Mouse (Mus musculus) myocyte (in vitro differentiated cells): Measurements from ENCODE around the gene Gpam. TPM values are rescaled to one million over a fixed set of nuclear protein-coding genes. Genes with fewer than 3 reads are reported as not detected.

Experiments used
- H3K27me3 ChIP-seq: one replicate; pipeline ENCODE4 v1.6.1; 2011; ENCODE audit not compliant: control insufficient read depth, insufficient read depth, insufficient read length
- H3K36me3 ChIP-seq: one replicate; pipeline ENCODE4 v1.6.1; 2011; ENCODE audit not compliant: control insufficient read depth, insufficient read depth
- H3K4me2 ChIP-seq: one replicate; pipeline ENCODE4 v1.6.1; 2011; ENCODE audit warnings: low read depth, control low read depth
- H3K4me3 ChIP-seq: one replicate; pipeline ENCODE4 v1.5.1; 2011; ENCODE audit warnings: mild to moderate bottlenecking, control low read depth, moderate library complexity
- H3K79me2 ChIP-seq: one replicate; pipeline ENCODE4 v1.6.1; 2011; ENCODE audit not compliant: control insufficient read depth, insufficient read depth
- H3ac ChIP-seq: one replicate; pipeline ENCODE4 v1.6.1; 2011; ENCODE audit not compliant: control insufficient read depth, insufficient read length
- CEBPB ChIP-seq: IDR thresholded peaks from 2 replicates; pipeline ENCODE4 v1.6.1; 2011; ENCODE audit warnings: mild to moderate bottlenecking, moderate library complexity; ENCODE audit not compliant: poor library complexity, insufficient read depth, severe bottlenecking
- E2F4 ChIP-seq: IDR thresholded peaks from one replicate; pipeline ENCODE4 v1.6.1; 2011; ENCODE audit warnings: mild to moderate bottlenecking, control low read depth, moderate library complexity; ENCODE audit not compliant: insufficient read depth
- MAX ChIP-seq: IDR thresholded peaks from one replicate; pipeline ENCODE4 v1.6.1; 2011; ENCODE audit warnings: low read depth, mild to moderate bottlenecking, control low read depth
- MYOD1 ChIP-seq, 3 experiments: IDR thresholded peaks; one replicate each; pipeline ENCODE4 v1.6.1; 2011; ENCODE audit warnings: control low read depth in 2 of 3, low read depth in 2 of 3, mild to moderate bottlenecking in 2 of 3, moderate library complexity in 1 of 3; ENCODE audit not compliant: insufficient read length in 2 of 3, control insufficient read depth in 1 of 3
- MYOG ChIP-seq, 3 experiments: IDR thresholded peaks; one replicate each; pipeline ENCODE4 v1.6.1; 2011; ENCODE audit warnings: control low read depth in 2 of 3, low read depth in 2 of 3, mild to moderate bottlenecking in 2 of 3; ENCODE audit not compliant: insufficient read length in 2 of 3, control insufficient read depth in 1 of 3, insufficient read depth in 1 of 3
- POLR2A ChIP-seq: IDR thresholded peaks from one replicate; pipeline ENCODE4 v1.6.1; 2011; ENCODE audit warnings: low read depth, mild to moderate bottlenecking, control low read depth, moderate library complexity; ENCODE audit not compliant: insufficient read length
- POLR2AphosphoS2 ChIP-seq: IDR thresholded peaks from one replicate; pipeline ENCODE4 v1.6.1; 2011; ENCODE audit warnings: low read depth, control low read depth; ENCODE audit not compliant: insufficient read length
- REST ChIP-seq: IDR thresholded peaks from one replicate; pipeline ENCODE4 v1.6.1; 2011; ENCODE audit warnings: mild to moderate bottlenecking, control low read depth, moderate library complexity; ENCODE audit not compliant: insufficient read depth, insufficient read length
- SRF ChIP-seq: IDR thresholded peaks from one replicate; pipeline ENCODE4 v1.6.1; 2011; ENCODE audit warnings: low read depth; ENCODE audit not compliant: control insufficient read depth, insufficient read length
- TCF12 ChIP-seq: IDR thresholded peaks from one replicate; pipeline ENCODE4 v1.6.1; 2011; ENCODE audit warnings: mild to moderate bottlenecking, control low read depth; ENCODE audit not compliant: poor library complexity, insufficient read depth, severe bottlenecking
- TCF3 ChIP-seq: IDR thresholded peaks from one replicate; pipeline ENCODE4 v1.6.1; 2011; ENCODE audit warnings: low read depth, control low read depth; ENCODE audit not compliant: insufficient read length
- USF1 ChIP-seq: IDR thresholded peaks from one replicate; pipeline ENCODE4 v1.6.1; 2011; ENCODE audit warnings: low read depth, mild to moderate bottlenecking, control low read depth, moderate library complexity
- polyA plus RNA-seq: library from polyadenylated mRNA; unstranded; fragments of >200 nt; fragmentation: generic; extraction: Trizol; gene quantifications from one replicate; pipeline ENCODE4 v1.2.1, GENCODE M21; 2012; ENCODE audit warnings: missing spikeins

The Gpam gene
- polyA plus RNA-seq, 1 experiment = 18.1 TPM

- no peak overlapping the region for H3ac ChIP-seq
- H3K27me3 ChIP-seq = no peaks in the 10 kb centered on the region
- H3K36me3 ChIP-seq = peaks cover 41% of the 10 kb centered on the region
- no peak overlapping the region for H3K4me3 ChIP-seq
- H3K4me2 ChIP-seq = no peak overlapping the region
- no peaks in the 10 kb centered on the region for H3K79me2 ChIP-seq
- TF ChIP-seq REST (no peak), MYOD1 (IDR thresholded peaks at IDR 0.05; ENCODE audit: control insufficient read depth in 1 of 3, insufficient read length in 2 of 3, low read depth in 2 of 3) (no peak), TCF3 (no peak), E2F4 (no peak), TCF12 (no peak), POLR2A (no peak), POLR2AphosphoS2 (no peak), SRF (no peak), MYOG (IDR thresholded peaks at IDR 0.05; ENCODE audit: control insufficient read depth in 1 of 3, insufficient read depth in 1 of 3, insufficient read length in 2 of 3, low read depth in 2 of 3) (no peak), CEBPB (no peak), MAX (no peak), USF1 (no peak)
These were observed 41.8 kb downstream of the Gpam start for GRCm38 (mm10) chr19:55084971-55085856.

DNA sequence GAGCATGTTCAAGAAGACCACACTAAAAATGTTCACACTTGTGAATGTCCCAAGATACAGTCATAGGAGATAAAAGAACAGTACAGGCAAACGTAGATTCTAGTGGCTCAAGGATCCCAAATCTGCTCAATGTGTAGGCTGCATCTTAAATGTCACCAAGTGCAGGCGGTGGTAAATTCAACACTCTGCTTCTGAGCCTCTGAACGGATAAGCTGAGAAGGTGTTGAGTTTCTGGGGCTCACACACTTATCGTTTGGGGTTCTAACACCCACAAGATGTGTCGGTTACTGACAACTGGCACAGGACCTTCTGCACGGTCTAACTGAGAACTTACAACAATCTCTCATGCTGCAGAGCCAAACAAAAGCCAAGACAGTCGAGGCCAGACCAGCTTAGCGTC, 50.2 kb downstream of the Gpam start:
- TF ChIP-seq POLR2AphosphoS2 (no peak), MYOG (IDR thresholded peaks at IDR 0.05; ENCODE audit: control insufficient read depth in 1 of 3, insufficient read depth in 1 of 3, insufficient read length in 2 of 3, low read depth in 2 of 3) (no peak), CEBPB (no peak), REST (no peak), MYOD1 (IDR thresholded peaks at IDR 0.05; ENCODE audit: control insufficient read depth in 1 of 3, insufficient read length in 2 of 3, low read depth in 2 of 3) (no peak), POLR2A (no peak), TCF12 (no peak), MAX (no peak), E2F4 (no peak), USF1 (no peak), SRF (no peak), TCF3 (no peak)

DNA sequence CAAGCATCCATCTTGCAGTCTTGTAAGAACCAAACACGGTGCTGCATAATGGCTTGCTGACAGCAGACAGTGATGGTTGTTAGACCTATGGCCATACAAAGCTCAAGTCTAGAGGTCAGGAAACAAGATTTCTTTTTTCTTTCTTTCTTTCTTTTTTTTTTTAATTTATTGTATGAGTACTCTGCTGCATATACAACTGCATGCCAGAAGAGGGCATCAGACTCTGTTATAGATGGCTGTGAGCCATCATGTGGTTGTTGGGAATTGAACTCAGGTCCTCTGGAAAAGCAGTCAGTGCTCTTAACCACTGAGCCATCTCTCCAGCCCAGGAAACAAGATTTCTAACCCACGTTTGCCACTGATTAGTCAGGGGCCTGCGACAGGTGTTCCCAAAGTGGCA, 54.0 kb downstream of the Gpam start:
- Histone ChIP-seq H3K36me3 (peaks cover 39% of the 10 kb centered on the region), H3K4me2 (no peak overlapping the region)

More for the DNA sequence above, 50.2 kb downstream of the Gpam start:
- no peak overlapping the region for H3K4me3 ChIP-seq
- H3K79me2 ChIP-seq = no peaks in the 10 kb centered on the region
- H3K36me3 ChIP-seq = peaks cover 41% of the 10 kb centered on the region
- no peak overlapping the region for H3K4me2 ChIP-seq
- H3ac ChIP-seq = no peak overlapping the region
- H3K27me3 ChIP-seq = no peaks in the 10 kb centered on the region

GRCm38 (mm10) chr19:55069054-55069453, 58.0 kb downstream of the Gpam start:
- Histone ChIP-seq H3K4me3 (no peak overlapping the region), H3K27me3 (no peaks in the 10 kb centered on the region), H3ac (no peak overlapping the region), H3K4me2 (no peak overlapping the region), H3K36me3 (peaks cover 16% of the 10 kb centered on the region), H3K79me2 (no peaks in the 10 kb centered on the region)
- TF ChIP-seq USF1 = no peak
- no peak for TF ChIP-seq MYOD1 (IDR thresholded peaks at IDR 0.05; ENCODE audit: control insufficient read depth in 1 of 3, insufficient read length in 2 of 3, low read depth in 2 of 3)
- no peak for TF ChIP-seq POLR2AphosphoS2
- no peak for TF ChIP-seq MAX
- TF ChIP-seq POLR2A = no peak
- TF ChIP-seq TCF3 = no peak
- no peak for TF ChIP-seq MYOG (IDR thresholded peaks at IDR 0.05; ENCODE audit: control insufficient read depth in 1 of 3, insufficient read depth in 1 of 3, insufficient read length in 2 of 3, low read depth in 2 of 3)

More for the DNA sequence above, 54.0 kb downstream of the Gpam start:
- Histone ChIP-seq H3K27me3 (no peaks in the 10 kb centered on the region), H3K79me2 (no peaks in the 10 kb centered on the region), H3ac (no peak overlapping the region), H3K4me3 (no peak overlapping the region)
- TF ChIP-seq E2F4 = no peak

DNA sequence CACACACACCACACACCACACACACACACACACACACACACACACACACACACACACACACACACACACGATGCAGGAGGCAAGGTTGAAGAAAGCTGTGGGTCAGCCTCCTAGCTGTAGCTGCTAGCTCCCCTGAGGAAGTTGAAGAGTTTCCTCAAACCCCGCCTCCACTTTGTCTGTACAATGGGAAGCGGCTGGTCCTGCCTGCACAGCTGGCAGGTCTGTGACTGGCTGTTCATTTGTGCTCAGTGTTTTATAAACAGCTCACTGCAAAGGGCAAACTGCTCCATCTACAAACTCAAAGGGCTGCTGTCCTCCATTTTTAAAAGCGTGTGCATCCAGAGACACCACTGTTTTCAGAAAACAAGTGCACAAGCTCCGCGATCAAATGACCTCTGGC, 63.8 kb downstream of the Gpam start:
- no peaks in the 10 kb centered on the region for H3K79me2 ChIP-seq
- H3K36me3 ChIP-seq = no peaks in the 10 kb centered on the region
- no peak overlapping the region for H3K4me2 ChIP-seq
- no peak overlapping the region for H3ac ChIP-seq
- no peaks in the 10 kb centered on the region for H3K27me3 ChIP-seq
- TF ChIP-seq REST = no peak
- no peak for TF ChIP-seq MYOD1 (IDR thresholded peaks at IDR 0.05; ENCODE audit: control insufficient read depth in 1 of 3, insufficient read length in 2 of 3, low read depth in 2 of 3)
- no peak for TF ChIP-seq TCF3
- TF ChIP-seq MYOG (IDR thresholded peaks at IDR 0.05; ENCODE audit: control insufficient read depth in 1 of 3, insufficient read depth in 1 of 3, insufficient read length in 2 of 3, low read depth in 2 of 3) = no peak
- TF ChIP-seq CEBPB = no peak
- TF ChIP-seq MAX = no peak
- TF ChIP-seq E2F4 = no peak
- TF ChIP-seq SRF = no peak
- TF ChIP-seq POLR2AphosphoS2 = no peak
- TF ChIP-seq USF1 = no peak
- TF ChIP-seq TCF12 = no peak
- no peak for TF ChIP-seq POLR2A
- H3K4me3 ChIP-seq = no peak overlapping the region
